Mouse (Mus musculus): ENCODE measurements around the gene Olfr385. TPM values are rescaled to one million over a fixed set of nuclear protein-coding genes. Genes with fewer than 3 reads are reported as not detected.

The Olfr385 gene
- not detected for total RNA-seq (2023)

GRCm38 (mm10) chr11:73592908-73593307, at the start of gene Olfr385:
TSS of gene Olfr385 (minus strand) at chr11:73593008.

DNA sequence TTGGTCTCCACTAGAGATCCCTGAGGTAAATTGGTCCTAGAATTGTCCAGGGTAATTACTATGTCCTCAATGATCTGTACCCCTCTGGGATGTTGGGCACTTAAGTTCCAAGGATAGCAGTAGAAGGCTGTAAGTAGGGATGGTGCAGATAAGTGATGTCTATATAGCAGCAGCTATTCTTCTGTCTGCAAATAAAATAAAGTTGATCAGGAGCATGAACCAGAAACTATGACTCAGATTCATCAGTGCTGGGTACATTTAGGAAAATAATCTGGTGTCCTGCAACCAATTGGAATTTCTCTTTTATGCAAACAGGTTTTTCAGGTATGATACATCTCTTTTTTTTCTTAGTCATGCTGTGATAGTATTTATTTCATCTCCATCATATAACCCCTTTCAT, 5.5 kb upstream of the Olfr385 start, which contains the start of gene Olfr384:
TSS of gene Olfr384 (plus strand) at position 301 of the 400 bp plus-strand sequence.

Other genes starting within 250 kb of the Olfr385 start
- gene Olfr20, start 242.2 kb downstream of the Olfr385 start, total RNA-seq (2023) = not detected
- gene Olfr376, start 221.8 kb downstream of the Olfr385 start, total RNA-seq (2023) = not detected
- gene Olfr1, start 193.4 kb downstream of the Olfr385 start, total RNA-seq (2023) = not detected
- gene Olfr378, start 164.5 kb downstream of the Olfr385 start, total RNA-seq (2023) = not detected
- not detected for gene Olfr380, start 135.5 kb downstream of the Olfr385 start, total RNA-seq (2023)
- not detected for gene Olfr381, start 101.4 kb downstream of the Olfr385 start, total RNA-seq (2023)
- gene Olfr382, start 75.8 kb downstream of the Olfr385 start, total RNA-seq (2023) = not detected
- not detected for gene Olfr384, start 5.6 kb upstream of the Olfr385 start, total RNA-seq (2023)
- gene Zfp735, start 95.8 kb upstream of the Olfr385 start, total RNA-seq (2023) = not detected
- not detected for gene Olfr389, start 187.7 kb upstream of the Olfr385 start, total RNA-seq (2023)
- not detected for gene Olfr390, start 190.0 kb upstream of the Olfr385 start, total RNA-seq (2023)
- not detected for gene Olfr391-ps, start 210.0 kb upstream of the Olfr385 start, total RNA-seq (2023)
- not detected for gene Olfr392, start 224.0 kb upstream of the Olfr385 start, total RNA-seq (2023)